Mouse (Mus musculus): ENCODE data around the gene Armc3. TPM values are rescaled to one million over a fixed set of nuclear protein-coding genes. Genes with fewer than 3 reads are reported as not detected.
"Not testable (repeated sequence)": the region's sequence is repeated elsewhere in the genome, so short reads cannot be mapped to it uniquely, and the experiment has no call there.

Gene Armc3
- polyA plus RNA-seq, 1 experiment from 2014 or later, result 0.63 TPM

DNA sequence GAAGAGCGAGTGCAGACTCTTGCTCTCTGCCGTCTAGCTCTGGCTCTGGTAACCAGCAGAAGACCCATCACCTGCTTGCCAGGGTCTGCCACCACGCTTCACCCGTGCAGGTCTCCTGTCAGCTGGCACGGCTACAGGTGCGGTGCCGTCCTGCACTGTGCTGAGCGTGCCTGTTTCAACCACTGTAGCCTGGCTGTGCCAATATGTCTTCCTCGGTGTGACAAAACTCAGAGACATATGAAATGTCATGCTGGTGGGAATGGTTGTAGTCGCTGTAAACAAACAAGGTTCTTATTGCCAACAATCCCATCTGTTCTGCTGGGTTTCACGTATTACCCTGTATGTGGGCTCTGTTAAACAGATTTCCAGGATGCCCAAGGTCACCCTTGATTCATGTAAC lies 81.2 kb downstream of the Armc3 start:
- 91% methylated on average over 11 of the region's 11 CpGs for WGBS
- Histone ChIP-seq H3K36me3 (replicated peaks) (no peaks in the 10 kb centered on the region), H3K9ac (no peak overlapping the region), H3K9me3 (no peaks in the 10 kb centered on the region), H3K4me3 (replicated peaks) (no peak overlapping the region), H3K4me2 (no peak overlapping the region), H3K4me1 (no peaks in the 10 kb centered on the region; the same call in 1 of the 2 replicates), H3K27me3 (no peaks in the 10 kb centered on the region), H3K27ac (no peak overlapping the region)
- ATAC-seq (ENCODE audit: low FRiP score), result no peak

GRCm38 (mm10) chr2:19292366-19292765 lies 93.3 kb downstream of the Armc3 start:
- Histone ChIP-seq H3K27ac (no peak overlapping the region), H3K9me3 (no peaks in the 10 kb centered on the region), H3K36me3 (replicated peaks) (no peaks in the 10 kb centered on the region), H3K4me2 (no peak overlapping the region), H3K9ac (no peak overlapping the region), H3K27me3 (no peaks in the 10 kb centered on the region), H3K4me1 (no peaks in the 10 kb centered on the region), H3K4me3 (replicated peaks) (no peak overlapping the region)
- ATAC-seq (ENCODE audit: low FRiP score), result no peak
- WGBS, result 59% methylated on average over 3 of the region's 3 CpGs

DNA sequence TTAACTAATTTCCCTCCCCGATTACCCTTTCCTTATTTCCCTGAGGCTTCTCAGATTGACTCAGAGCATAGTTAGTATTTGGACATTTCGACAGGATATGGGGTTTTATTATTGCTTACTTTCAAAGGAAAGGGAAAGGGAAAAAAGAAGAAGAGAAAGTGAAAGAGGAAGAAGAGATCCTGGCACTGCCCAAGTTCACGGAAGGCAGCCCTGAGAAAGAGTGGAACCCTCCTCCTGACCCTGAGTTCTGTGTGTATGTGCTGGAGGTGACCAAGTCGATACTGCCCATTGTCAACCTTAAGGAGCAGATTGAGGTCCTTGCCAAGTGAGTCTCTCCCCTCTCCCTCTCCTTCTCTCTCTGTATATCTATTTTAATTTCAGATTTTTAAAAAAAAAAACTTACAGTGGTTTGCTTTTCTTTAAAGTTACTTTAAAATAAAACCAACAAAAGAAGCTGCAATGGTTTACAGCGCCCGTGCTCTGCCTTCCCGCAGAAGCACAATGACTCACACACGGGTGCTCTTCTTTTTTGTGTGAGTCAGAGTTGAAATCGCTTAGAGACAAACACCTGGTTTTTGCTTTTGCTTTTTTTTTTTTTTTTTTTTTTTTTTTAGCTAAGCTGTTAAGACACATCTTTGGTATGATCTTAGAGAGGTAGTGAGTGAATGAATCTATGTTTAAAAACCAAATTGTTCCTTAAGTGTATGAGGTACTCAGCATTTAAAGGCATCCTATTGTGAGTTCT lies 101.4 kb downstream of the Armc3 start:
- no peak for ATAC-seq (ENCODE audit: low FRiP score)
- Histone ChIP-seq H3K4me1 (0 out of 2 replicates have a peak, but pooled peaks cover 5% of the 10 kb centered on the region), H3K4me2 (no peak overlapping the region), H3K36me3 (replicated peaks) (no peaks in the 10 kb centered on the region), H3K9me3 (no peaks in the 10 kb centered on the region), H3K27me3 (no peaks in the 10 kb centered on the region), H3K27ac (no peak overlapping the region), H3K9ac (no peak overlapping the region), H3K4me3 (replicated peaks) (no peak overlapping the region)
- WGBS, result 74% methylated on average over 9 of the region's 9 CpGs

GRCm38 (mm10) chr2:19301251-19301650 lies 102.1 kb downstream of the Armc3 start:
- no peaks in the 10 kb centered on the region for H3K27me3 ChIP-seq
- no peak overlapping the region for H3K4me3 ChIP-seq (replicated peaks)
- no peaks in the 10 kb centered on the region for H3K9me3 ChIP-seq
- H3K27ac ChIP-seq, result no peak overlapping the region
- no peak for ATAC-seq (ENCODE audit: low FRiP score)
- no peak overlapping the region for H3K9ac ChIP-seq
- no peak overlapping the region for H3K4me2 ChIP-seq
- no peaks in the 10 kb centered on the region for H3K36me3 ChIP-seq (replicated peaks)
- 0 out of 2 replicates have a peak, but pooled peaks cover 5% of the 10 kb centered on the region for H3K4me1 ChIP-seq
- WGBS, result 20% methylated on average over 6 of the region's 6 CpGs

DNA sequence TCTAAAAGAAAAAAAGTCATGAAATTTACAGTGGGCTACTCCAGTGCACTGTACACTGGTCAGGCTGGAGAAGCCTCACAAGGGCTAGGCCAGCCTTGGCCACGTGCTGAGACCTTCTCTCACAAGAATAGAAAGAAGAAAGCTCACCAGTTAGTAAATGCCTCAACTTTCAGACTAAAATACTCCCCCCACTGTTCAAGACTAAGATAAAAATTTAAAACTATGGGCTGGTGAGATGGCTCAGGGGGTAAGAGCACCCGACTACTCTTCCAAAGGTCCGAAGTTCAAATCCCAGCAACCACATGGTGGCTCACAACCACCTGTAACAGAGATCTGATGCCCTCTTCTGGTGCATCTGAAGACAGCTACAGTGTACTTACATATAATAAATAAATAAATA lies 104.0 kb downstream of the Armc3 start:
- 74% methylated on average over 3 of the region's 3 CpGs for WGBS
- not testable (repeated sequence) for H3K4me2 ChIP-seq; H3K27me3 ChIP-seq; H3K4me1 ChIP-seq; H3K4me3 ChIP-seq (replicated peaks); H3K9me3 ChIP-seq; H3K9ac ChIP-seq; ATAC-seq (ENCODE audit: low FRiP score); H3K36me3 ChIP-seq (replicated peaks); H3K27ac ChIP-seq

DNA sequence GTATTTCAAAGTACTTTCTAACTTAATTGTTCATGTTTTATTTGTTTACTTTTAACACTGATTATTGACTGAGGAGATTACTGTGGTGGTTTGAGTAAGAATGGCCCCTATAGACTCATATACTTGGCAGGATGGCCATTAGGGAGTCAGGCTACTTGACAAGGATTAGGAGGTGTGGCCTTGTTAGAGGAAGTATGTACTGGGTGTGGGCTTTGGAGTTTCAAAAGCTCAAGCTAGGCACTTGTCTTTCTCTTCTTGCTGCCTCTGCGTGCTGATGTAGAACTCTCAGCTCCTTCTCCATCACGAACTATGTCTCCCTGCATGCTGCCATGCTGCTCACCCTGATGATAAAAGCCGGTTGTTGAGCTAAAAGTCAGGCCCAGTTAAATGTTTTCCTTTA lies 111.4 kb downstream of the Armc3 start:
- no peaks in the 10 kb centered on the region for H3K27me3 ChIP-seq
- H3K9me3 ChIP-seq, result peaks cover 9% of the 10 kb centered on the region
- no peak overlapping the region for H3K27ac ChIP-seq
- H3K36me3 ChIP-seq (replicated peaks), result no peaks in the 10 kb centered on the region
- no peak overlapping the region for H3K4me2 ChIP-seq
- 88% methylated on average over 3 of the region's 3 CpGs for WGBS
- H3K9ac ChIP-seq, result no peak overlapping the region
- H3K4me1 ChIP-seq, result no peaks in the 10 kb centered on the region
- no peak for ATAC-seq (ENCODE audit: low FRiP score)
- no peak overlapping the region for H3K4me3 ChIP-seq (replicated peaks)

GRCm38 (mm10) chr2:19316056-19316455 lies 117.0 kb downstream of the Armc3 start:
- no peaks in the 10 kb centered on the region for H3K4me1 ChIP-seq
- no peak overlapping the region for H3K9ac ChIP-seq
- no peaks in the 10 kb centered on the region for H3K27me3 ChIP-seq
- H3K27ac ChIP-seq, result no peak overlapping the region
- no peak for ATAC-seq (ENCODE audit: low FRiP score)
- 59% methylated on average over 11 of the region's 11 CpGs for WGBS
- H3K4me3 ChIP-seq (replicated peaks), result no peak overlapping the region
- no peak overlapping the region for H3K4me2 ChIP-seq
- H3K9me3 ChIP-seq, result peaks cover 16% of the 10 kb centered on the region
- no peaks in the 10 kb centered on the region for H3K36me3 ChIP-seq (replicated peaks)

GRCm38 (mm10) chr2:19316691-19317090 lies 117.6 kb downstream of the Armc3 start:
- no peak overlapping the region for H3K9ac ChIP-seq
- no peak overlapping the region for H3K27ac ChIP-seq
- WGBS, result 84% methylated on average over 4 of the region's 4 CpGs
- H3K36me3 ChIP-seq (replicated peaks), result no peaks in the 10 kb centered on the region
- no peak overlapping the region for H3K4me3 ChIP-seq (replicated peaks)
- no peaks in the 10 kb centered on the region for H3K27me3 ChIP-seq
- no peak for ATAC-seq (ENCODE audit: low FRiP score)
- peaks cover 16% of the 10 kb centered on the region for H3K9me3 ChIP-seq
- H3K4me2 ChIP-seq, result no peak overlapping the region
- no peaks in the 10 kb centered on the region for H3K4me1 ChIP-seq

DNA sequence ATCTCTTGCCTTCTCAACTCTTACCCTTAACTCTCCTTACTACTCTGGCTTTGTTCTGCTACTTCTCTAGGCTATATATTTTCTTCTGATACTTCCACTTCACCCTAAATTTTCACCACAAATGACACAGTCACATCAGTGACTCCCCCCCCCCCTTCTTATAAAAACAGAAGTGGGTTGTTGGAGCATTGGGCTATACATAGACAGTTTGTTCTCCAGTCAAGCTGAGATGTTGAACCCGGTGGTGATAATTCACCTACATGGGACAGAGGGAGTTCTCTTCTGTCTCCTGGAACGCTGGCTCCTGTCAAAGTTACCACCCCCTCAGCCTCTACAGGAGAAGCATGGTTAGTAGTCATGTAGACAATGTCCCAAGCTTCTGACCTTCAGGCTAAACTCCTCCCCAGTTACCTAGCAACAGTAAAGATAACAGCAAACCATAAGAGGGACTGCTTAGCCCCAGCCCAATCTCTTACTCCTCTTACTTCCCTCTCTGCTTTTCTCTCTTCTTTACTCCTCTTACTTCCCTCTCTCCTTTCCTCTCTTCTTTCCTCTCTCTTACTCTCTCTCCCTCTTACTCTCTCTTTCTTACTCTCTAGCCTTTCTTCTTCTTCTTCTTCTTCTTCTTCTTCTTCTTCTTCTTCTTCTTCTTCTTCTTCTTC lies 118.2 kb downstream of the Armc3 start:
- not testable (repeated sequence) for H3K36me3 ChIP-seq (replicated peaks); H3K27ac ChIP-seq; H3K4me2 ChIP-seq; ATAC-seq (ENCODE audit: low FRiP score); H3K4me1 ChIP-seq; H3K27me3 ChIP-seq; H3K9ac ChIP-seq; H3K4me3 ChIP-seq (replicated peaks)
- H3K9me3 ChIP-seq, result peaks cover 16% of the 10 kb centered on the region
- WGBS, result 89% methylated on average over 2 of the region's 2 CpGs

DNA sequence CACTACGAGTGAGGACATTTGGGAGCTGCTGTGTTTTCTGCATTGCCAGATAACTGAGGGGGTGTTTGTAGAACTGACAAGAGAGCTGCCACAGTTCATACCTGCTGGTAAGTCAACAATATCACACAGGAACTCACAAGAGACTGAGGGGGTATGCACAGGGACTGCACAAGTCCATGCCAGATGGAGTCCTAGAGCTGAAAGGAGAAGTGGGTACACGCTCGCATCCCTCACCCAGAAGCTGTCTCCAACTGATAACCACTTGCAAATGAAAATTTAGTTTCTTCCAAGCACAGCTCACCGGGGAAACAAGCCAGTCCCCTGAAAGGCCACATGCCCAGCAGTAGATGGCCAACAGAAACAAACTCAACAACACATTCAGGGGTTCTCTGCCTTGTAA lies 119.4 kb downstream of the Armc3 start:
- Histone ChIP-seq H3K36me3 (replicated peaks) (no peaks in the 10 kb centered on the region), H3K27me3 (no peaks in the 10 kb centered on the region), H3K27ac (no peak overlapping the region), H3K4me1 (no peaks in the 10 kb centered on the region), H3K9ac (no peak overlapping the region), H3K4me2 (no peak overlapping the region), H3K9me3 (peaks cover 16% of the 10 kb centered on the region), H3K4me3 (replicated peaks) (no peak overlapping the region)
- ATAC-seq (ENCODE audit: low FRiP score), result no peak
- WGBS, result 90% methylated on average over 4 of the region's 4 CpGs

GRCm38 (mm10) chr2:19319284-19319683 lies 120.2 kb downstream of the Armc3 start:
- Histone ChIP-seq H3K36me3 (replicated peaks) (no peaks in the 10 kb centered on the region), H3K4me3 (replicated peaks) (no peak overlapping the region), H3K9ac (no peak overlapping the region), H3K4me2 (no peak overlapping the region), H3K27ac (no peak overlapping the region), H3K9me3 (peaks cover 16% of the 10 kb centered on the region), H3K27me3 (no peaks in the 10 kb centered on the region), H3K4me1 (no peaks in the 10 kb centered on the region)
- no peak for ATAC-seq (ENCODE audit: low FRiP score)
- 83% methylated on average over 3 of the region's 3 CpGs for WGBS

GRCm38 (mm10) chr2:19322448-19322847 lies 123.3 kb downstream of the Armc3 start:
- no peak overlapping the region for H3K4me3 ChIP-seq (replicated peaks)
- 77% methylated on average over 9 of the region's 9 CpGs for WGBS

DNA sequence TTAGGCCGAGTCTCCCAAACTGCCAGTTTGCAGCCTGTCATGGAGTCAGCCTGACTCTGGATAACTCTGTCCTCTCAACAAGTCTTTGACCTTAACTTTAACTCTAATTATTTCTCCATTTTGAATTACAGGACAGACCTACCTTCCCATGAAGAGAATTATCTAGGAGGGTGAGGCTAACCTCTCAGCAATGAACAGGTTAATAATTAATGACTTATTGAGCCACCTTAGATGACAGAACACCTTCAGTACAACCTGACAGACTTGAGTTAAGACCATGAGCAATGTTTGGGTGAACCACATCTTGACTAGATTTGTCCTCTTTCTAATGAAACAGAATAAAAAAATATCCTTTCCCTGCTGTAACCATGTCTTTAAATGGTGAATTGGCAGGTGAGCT lies 127.3 kb downstream of the Armc3 start:
- no peak for ATAC-seq (ENCODE audit: low FRiP score)
- 93% methylated on average over 1 of the region's 1 CpGs for WGBS

More at GRCm38 (mm10) chr2:19322448-19322847, 123.3 kb downstream of the Armc3 start:
- H3K27ac ChIP-seq, result no peak overlapping the region
- no peak overlapping the region for H3K4me2 ChIP-seq
- H3K27me3 ChIP-seq, result no peaks in the 10 kb centered on the region
- no peak overlapping the region for H3K9ac ChIP-seq
- H3K9me3 ChIP-seq, result no peaks in the 10 kb centered on the region
- H3K36me3 ChIP-seq (replicated peaks), result no peaks in the 10 kb centered on the region
- H3K4me1 ChIP-seq, result no peaks in the 10 kb centered on the region
- no peak for ATAC-seq (ENCODE audit: low FRiP score)

More for the DNA sequence above, 127.3 kb downstream of the Armc3 start:
- no peak overlapping the region for H3K27ac ChIP-seq
- H3K4me1 ChIP-seq, result no peaks in the 10 kb centered on the region
- no peaks in the 10 kb centered on the region for H3K36me3 ChIP-seq (replicated peaks)
- H3K27me3 ChIP-seq, result no peaks in the 10 kb centered on the region
- H3K9me3 ChIP-seq, result no peaks in the 10 kb centered on the region
- H3K4me3 ChIP-seq (replicated peaks), result no peak overlapping the region
- H3K4me2 ChIP-seq, result no peak overlapping the region
- no peak overlapping the region for H3K9ac ChIP-seq
